Mouse (Mus musculus) neural tube, embryonic 15.5 days (tissue): Measurements from ENCODE around the gene Pik3r5. TPM values are rescaled to one million over a fixed set of nuclear protein-coding genes. Genes with fewer than 3 reads are reported as not detected.

Experiments used
- ATAC-seq: fragments of 200-750 bp; cut with Nextera tagmentation; 2 replicates; pipeline ENCODE4 v1.8.0; 2017; ENCODE audit warnings: mild to moderate bottlenecking, moderate TSS enrichment, moderate library complexity; ENCODE audit not compliant: low FRiP score
- H3K27ac ChIP-seq: fragments of 300-500 bp; sonication (generic); replicated peaks from 2 replicates; pipeline ENCODE4 v1.5.1; 2015; ENCODE audit warnings: mild to moderate bottlenecking, inconsistent platforms
- H3K27me3 ChIP-seq: fragments of 300-500 bp; sonication (generic); replicated peaks from 2 replicates; pipeline ENCODE4 v1.6.1; 2015; ENCODE audit warnings: inconsistent platforms
- H3K36me3 ChIP-seq: fragments of 300-500 bp; sonication (generic); 2 replicates; pipeline ENCODE4 v1.6.1; 2015; ENCODE audit warnings: inconsistent platforms
- H3K4me1 ChIP-seq: fragments of 300-500 bp; sonication (generic); 2 replicates; pipeline ENCODE4 v1.6.1; 2015; ENCODE audit warnings: inconsistent platforms
- H3K4me2 ChIP-seq: fragments of 300-500 bp; sonication (generic); 2 replicates; pipeline ENCODE4 v1.6.1; 2015; ENCODE audit warnings: inconsistent platforms, mild to moderate bottlenecking, moderate library complexity
- H3K4me3 ChIP-seq: fragments of 300-500 bp; sonication (generic); replicated peaks from 2 replicates; pipeline ENCODE4 v1.5.1; 2015; ENCODE audit warnings: mild to moderate bottlenecking, inconsistent platforms
- H3K9ac ChIP-seq: fragments of 300-500 bp; sonication (generic); replicated peaks from 2 replicates; pipeline ENCODE4 v1.6.1; 2015; ENCODE audit warnings: mild to moderate bottlenecking, inconsistent platforms
- H3K9me3 ChIP-seq: fragments of 300-500 bp; sonication (generic); replicated peaks from 2 replicates; pipeline ENCODE4 v1.6.1; 2016; ENCODE audit warnings: inconsistent platforms
- WGBS: fragments of 180-500 bp; shearing (Covaris S2); methylation state at CpG from one replicate; pipeline ENCODE4 v1.1.7; 2015; ENCODE audit warnings: mixed read lengths; 5-methylcytosine and 5-hydroxymethylcytosine counted together
- polyA plus RNA-seq: library from polyadenylated mRNA; unstranded; fragments of >200 nt; fragmentation: Nextera tagmentation; extraction: Ambion mirVana; gene quantifications from 2 replicates; pipeline ENCODE4 v1.2.1, GENCODE M21; 2015

Pik3r5 gene
- polyA plus RNA-seq, 1 experiment from 2014 or later: 0.72 TPM

DNA sequence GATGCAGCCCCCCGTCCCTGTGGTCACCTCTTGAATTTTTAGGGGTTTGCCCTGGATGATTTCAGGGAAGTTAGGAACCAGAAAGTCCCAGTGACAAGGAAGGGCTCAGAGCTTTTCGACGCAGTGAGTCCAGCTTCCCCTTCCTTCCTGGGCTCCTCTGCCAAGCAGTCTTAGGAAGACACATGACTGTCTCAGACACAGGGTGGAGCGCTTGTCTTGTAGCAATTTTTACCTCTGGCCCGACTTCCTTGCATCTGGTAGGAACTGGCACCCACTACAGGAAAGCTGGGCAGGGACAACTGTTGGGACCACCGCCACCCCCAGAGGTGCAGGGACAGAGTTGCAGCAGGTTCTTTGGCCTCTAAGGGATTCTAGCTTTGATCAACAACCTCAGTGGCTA lies 42.7 kb downstream of the Pik3r5 start:
- 85% methylated on average over 6 of the region's 6 CpGs for WGBS
- Histone ChIP-seq H3K27ac (no peak overlapping the region), H3K4me3 (no peak overlapping the region), H3K9ac (no peak overlapping the region), H3K4me1 (no peaks in the 10 kb centered on the region), H3K36me3 (no peaks in the 10 kb centered on the region), H3K4me2 (no peak overlapping the region), H3K27me3 (no peaks in the 10 kb centered on the region), H3K9me3 (no peaks in the 10 kb centered on the region)
- ATAC-seq: no peak

DNA sequence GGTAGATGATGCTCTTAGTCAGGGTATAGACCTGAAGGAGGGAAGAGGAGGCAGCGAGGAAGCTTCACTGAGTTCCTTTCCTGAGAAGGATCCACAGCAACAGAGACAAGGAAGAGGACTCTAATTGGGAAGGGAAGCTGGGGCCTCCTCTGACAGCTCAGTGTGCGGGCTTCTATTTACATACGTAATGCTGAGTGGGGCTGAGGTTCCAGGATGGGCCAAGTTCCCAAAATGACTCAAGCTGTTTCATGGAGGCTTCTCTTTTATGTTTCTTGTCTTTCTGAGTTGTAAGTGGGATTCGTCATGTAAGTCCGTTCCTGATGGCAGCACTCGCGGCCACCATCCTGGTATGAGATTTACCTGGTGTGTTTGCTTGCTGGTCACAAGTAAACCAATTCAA lies 43.8 kb downstream of the Pik3r5 start:
- WGBS: 92% methylated on average over 7 of the region's 7 CpGs
- H3K9ac ChIP-seq: no peak overlapping the region
- no peak overlapping the region for H3K27ac ChIP-seq
- H3K9me3 ChIP-seq: no peaks in the 10 kb centered on the region
- H3K36me3 ChIP-seq: no peaks in the 10 kb centered on the region
- no peak for ATAC-seq
- no peak overlapping the region for H3K4me2 ChIP-seq
- no peaks in the 10 kb centered on the region for H3K27me3 ChIP-seq
- no peak overlapping the region for H3K4me3 ChIP-seq
- no peaks in the 10 kb centered on the region for H3K4me1 ChIP-seq

- Histone ChIP-seq H3K27ac (no peak overlapping the region), H3K9me3 (no peaks in the 10 kb centered on the region), H3K27me3 (no peaks in the 10 kb centered on the region), H3K4me3 (no peak overlapping the region), H3K4me1 (no peaks in the 10 kb centered on the region), H3K9ac (no peak overlapping the region), H3K36me3 (no peaks in the 10 kb centered on the region), H3K4me2 (no peak overlapping the region)
- 85% methylated on average over 6 of the region's 6 CpGs for WGBS
- ATAC-seq: no peak
Observed at GRCm38 (mm10) chr11:68477661-68478060, 45.7 kb downstream of the Pik3r5 start.

- Histone ChIP-seq H3K4me1 (no peaks in the 10 kb centered on the region), H3K4me3 (no peak overlapping the region), H3K4me2 (no peak overlapping the region), H3K36me3 (no peaks in the 10 kb centered on the region), H3K27ac (no peak overlapping the region), H3K9ac (no peak overlapping the region), H3K27me3 (no peaks in the 10 kb centered on the region), H3K9me3 (no peaks in the 10 kb centered on the region)
- 79% methylated on average over 3 of the region's 3 CpGs for WGBS
- ATAC-seq: no peak
Observed at GRCm38 (mm10) chr11:68478574-68478981, 46.7 kb downstream of the Pik3r5 start.

GRCm38 (mm10) chr11:68480660-68481059 lies 48.7 kb downstream of the Pik3r5 start:
- Histone ChIP-seq H3K4me2 (no peak overlapping the region), H3K4me1 (no peaks in the 10 kb centered on the region), H3K27me3 (no peaks in the 10 kb centered on the region), H3K27ac (no peak overlapping the region), H3K9ac (no peak overlapping the region), H3K4me3 (no peak overlapping the region), H3K9me3 (no peaks in the 10 kb centered on the region), H3K36me3 (no peaks in the 10 kb centered on the region)
- 86% methylated on average over 4 of the region's 4 CpGs for WGBS
- ATAC-seq: no peak

- no peak overlapping the region for H3K4me2 ChIP-seq
- H3K4me1 ChIP-seq: no peaks in the 10 kb centered on the region
- no peaks in the 10 kb centered on the region for H3K36me3 ChIP-seq
- H3K27ac ChIP-seq: no peak overlapping the region
- ATAC-seq: no peak
- H3K27me3 ChIP-seq: no peaks in the 10 kb centered on the region
- H3K9me3 ChIP-seq: no peaks in the 10 kb centered on the region
- H3K4me3 ChIP-seq: no peak overlapping the region
- no peak overlapping the region for H3K9ac ChIP-seq
Observed at GRCm38 (mm10) chr11:68482001-68482400, 50.1 kb downstream of the Pik3r5 start.

DNA sequence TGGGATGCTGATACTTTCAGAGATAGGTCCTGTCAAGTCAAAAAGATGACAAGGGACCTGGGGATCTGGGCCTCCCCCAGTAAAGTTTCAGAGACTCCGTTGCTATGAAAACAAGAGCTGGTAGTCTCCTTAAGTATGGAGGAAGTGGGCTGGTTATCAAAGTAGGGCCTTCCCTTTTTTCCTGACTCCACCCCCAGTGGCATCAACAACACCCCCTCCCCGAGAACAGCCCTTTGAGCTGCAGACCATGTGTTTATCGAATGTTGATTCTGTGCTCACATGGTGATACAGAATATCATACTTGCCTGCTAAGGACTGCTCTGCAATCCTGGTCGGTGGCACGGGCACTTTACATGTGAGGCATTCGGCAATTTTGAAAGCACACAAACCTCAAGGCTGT lies 51.3 kb downstream of the Pik3r5 start:
- H3K27ac ChIP-seq: no peak overlapping the region
- no peaks in the 10 kb centered on the region for H3K4me1 ChIP-seq
- no peak overlapping the region for H3K9ac ChIP-seq
- no peaks in the 10 kb centered on the region for H3K36me3 ChIP-seq
- no peak overlapping the region for H3K4me3 ChIP-seq
- ATAC-seq: no peak
- H3K9me3 ChIP-seq: no peaks in the 10 kb centered on the region
- H3K27me3 ChIP-seq: no peaks in the 10 kb centered on the region
- 82% methylated on average over 6 of the region's 6 CpGs for WGBS
- H3K4me2 ChIP-seq: no peak overlapping the region

DNA sequence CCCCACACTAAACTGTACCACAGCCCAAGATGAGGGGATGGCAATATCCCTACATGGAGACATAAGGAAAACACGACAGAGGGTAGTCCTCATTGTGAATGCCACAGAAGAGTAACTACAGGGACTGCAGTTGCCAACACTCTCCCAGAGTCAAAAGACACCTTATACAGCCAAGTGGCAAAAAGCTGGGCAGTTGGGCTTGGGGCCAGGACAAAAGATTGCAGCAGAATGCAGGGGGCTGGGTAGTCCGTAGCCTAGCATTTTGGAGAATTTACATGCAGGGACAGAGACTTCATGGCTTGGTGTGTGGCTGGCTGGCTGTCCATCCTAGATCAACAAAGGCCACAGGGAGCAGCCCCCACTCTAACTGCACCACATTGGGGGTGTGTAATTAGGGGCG lies 52.5 kb downstream of the Pik3r5 start:
- Histone ChIP-seq H3K27ac (no peak overlapping the region), H3K9me3 (no peaks in the 10 kb centered on the region), H3K27me3 (no peaks in the 10 kb centered on the region), H3K4me1 (no peaks in the 10 kb centered on the region), H3K36me3 (no peaks in the 10 kb centered on the region), H3K4me3 (no peak overlapping the region), H3K4me2 (no peak overlapping the region), H3K9ac (no peak overlapping the region)
- no peak for ATAC-seq
- 66% methylated on average over 3 of the region's 3 CpGs for WGBS

- Histone ChIP-seq H3K27me3 (no peaks in the 10 kb centered on the region), H3K27ac (no peak overlapping the region), H3K36me3 (no peaks in the 10 kb centered on the region), H3K4me2 (no peak overlapping the region), H3K9ac (no peak overlapping the region), H3K4me3 (no peak overlapping the region), H3K4me1 (no peaks in the 10 kb centered on the region), H3K9me3 (no peaks in the 10 kb centered on the region)
- WGBS: 29% methylated on average over 8 of the region's 8 CpGs
- no peak for ATAC-seq
Observed at GRCm38 (mm10) chr11:68485206-68485942, 53.5 kb downstream of the Pik3r5 start.

GRCm38 (mm10) chr11:68486093-68486492 lies 54.2 kb downstream of the Pik3r5 start:
- 91% methylated on average over 3 of the region's 3 CpGs for WGBS
- Histone ChIP-seq H3K27ac (no peak overlapping the region), H3K4me1 (no peaks in the 10 kb centered on the region), H3K4me3 (no peak overlapping the region), H3K9me3 (no peaks in the 10 kb centered on the region), H3K4me2 (no peak overlapping the region), H3K9ac (no peak overlapping the region), H3K27me3 (no peaks in the 10 kb centered on the region), H3K36me3 (no peaks in the 10 kb centered on the region)
- ATAC-seq: no peak

DNA sequence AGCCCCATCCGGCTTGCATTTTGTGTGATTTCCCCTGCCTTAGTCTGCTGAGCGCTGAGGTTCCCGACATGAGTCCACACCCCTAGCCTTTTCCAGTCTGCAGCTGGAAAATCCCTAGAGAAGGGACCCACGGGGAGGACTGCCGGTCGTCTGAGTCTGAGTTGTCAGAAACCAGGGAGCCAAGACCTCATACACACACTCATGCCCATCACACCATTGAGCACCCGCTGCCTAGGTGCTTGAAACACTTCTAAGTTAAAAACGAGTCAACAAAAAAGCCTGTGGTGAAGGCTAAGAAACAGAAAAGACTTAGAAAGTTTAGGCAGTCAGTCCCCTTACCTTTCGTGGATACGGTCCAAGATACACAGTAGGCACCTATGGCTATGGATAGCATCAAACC lies 55.8 kb downstream of the Pik3r5 start:
- H3K4me3 ChIP-seq: no peak overlapping the region
- 91% methylated on average over 10 of the region's 10 CpGs for WGBS
- no peak overlapping the region for H3K9ac ChIP-seq
- no peaks in the 10 kb centered on the region for H3K4me1 ChIP-seq
- no peaks in the 10 kb centered on the region for H3K27me3 ChIP-seq
- no peak overlapping the region for H3K4me2 ChIP-seq
- no peak overlapping the region for H3K27ac ChIP-seq
- ATAC-seq: no peak
- H3K9me3 ChIP-seq: no peaks in the 10 kb centered on the region
- H3K36me3 ChIP-seq: no peaks in the 10 kb centered on the region

DNA sequence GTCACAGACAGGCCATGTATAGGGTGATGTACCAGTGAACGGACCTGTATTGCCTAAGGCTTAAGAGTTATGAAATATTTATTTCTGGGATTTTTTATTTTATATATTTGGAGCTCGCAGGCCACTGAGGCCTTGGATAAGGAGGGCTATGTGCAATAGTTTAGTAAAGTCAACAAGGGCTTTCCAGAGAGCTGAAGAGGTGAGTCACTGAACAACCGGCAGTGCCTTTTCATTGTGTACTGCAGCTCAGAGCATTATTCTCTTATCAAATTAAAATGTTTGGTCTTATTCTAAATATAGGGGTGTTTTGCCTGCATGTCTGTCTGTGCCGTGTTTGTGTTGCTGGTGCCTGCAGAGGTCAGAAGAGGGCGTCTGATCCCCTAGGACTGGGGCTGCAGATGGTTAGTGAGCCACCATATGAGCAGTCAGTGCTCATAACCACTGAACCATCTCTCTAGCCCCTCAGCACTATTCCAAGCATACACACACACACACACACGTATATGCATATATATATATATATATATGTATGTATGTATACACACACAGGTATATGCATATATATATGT lies 56.4 kb downstream of the Pik3r5 start:
- WGBS: 80% methylated on average over 6 of the region's 6 CpGs
- H3K27ac ChIP-seq: no peak overlapping the region
- no peak overlapping the region for H3K9ac ChIP-seq
- no peak overlapping the region for H3K4me3 ChIP-seq
- H3K27me3 ChIP-seq: no peaks in the 10 kb centered on the region
- no peaks in the 10 kb centered on the region for H3K4me1 ChIP-seq
- H3K36me3 ChIP-seq: no peaks in the 10 kb centered on the region
- no peak for ATAC-seq
- H3K4me2 ChIP-seq: no peak overlapping the region
- H3K9me3 ChIP-seq: no peaks in the 10 kb centered on the region
